Mouse (Mus musculus) stomach, postnatal 0 days (tissue): ENCODE results near the gene Olfr847.

Experiments used
- CTCF ChIP-seq: IDR thresholded peaks from 2 replicates; pipeline ENCODE4 v1.5.1; 2016; ENCODE audit warnings: antibody characterized with exemption, low read depth, mild to moderate bottlenecking, moderate library complexity
- EP300 ChIP-seq: optimal IDR thresholded peaks from 2 replicates; pipeline ENCODE3; 2016; ENCODE audit warnings: antibody characterized with exemption

DNA sequence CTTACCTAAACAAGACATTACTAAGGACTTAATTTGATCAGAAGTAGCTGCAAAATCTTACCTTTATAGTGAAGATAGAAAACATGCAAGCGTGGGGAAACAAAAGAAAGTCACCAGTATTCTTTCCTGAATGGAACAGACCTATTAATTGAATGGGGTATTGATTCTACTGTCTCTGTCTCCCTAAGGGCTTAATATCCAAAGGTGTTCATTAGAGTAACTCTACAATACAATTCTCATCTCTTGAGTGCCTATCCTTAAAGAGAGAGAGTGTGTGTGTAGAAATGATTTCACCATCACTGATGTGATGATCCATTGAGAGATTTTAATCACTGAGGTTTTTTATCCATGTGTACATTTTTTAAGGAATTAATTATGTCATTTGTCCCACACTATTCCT, 14.6 kb downstream of the Olfr847 start, which contains the start of gene Olfr846:
- TF ChIP-seq EP300 = no peak
- no peak for TF ChIP-seq CTCF
